Mouse (Mus musculus): Measurements from ENCODE around the gene Adcy1.

GRCm38 (mm10) chr11:7187472-7187871 is 124.2 kb downstream of the Adcy1 start:
- no peak for TF ChIP-seq CTCF (IDR thresholded peaks at IDR 0.05; ENCODE audit: borderline replicate concordance, insufficient read depth, low read length)
- no peak for TF ChIP-seq POLR2A (IDR thresholded peaks at IDR 0.05; ENCODE audit: low read depth, low read length)

Measured in embryonic fibroblast, embryonic 13.5 days (primary cell).